Mouse (Mus musculus) limb, embryonic 13.5 days (tissue): ENCODE measurements around the gene Ccndbp1. TPM values are rescaled to one million over a fixed set of nuclear protein-coding genes. Genes with fewer than 3 reads are reported as not detected.

ENCODE experiments used
- ATAC-seq: fragments of 200-750 bp; cut with Nextera tagmentation; 2 replicates; pipeline ENCODE4 v1.8.0; 2017; ENCODE audit warnings: low read depth, moderate number of reproducible peaks, moderate TSS enrichment; ENCODE audit not compliant: low FRiP score
- H3K27ac ChIP-seq: fragments of 300-500 bp; sonication (generic); 2 replicates; pipeline ENCODE4 v1.5.1; 2015; ENCODE audit warnings: inconsistent platforms, mild to moderate bottlenecking, moderate library complexity
- H3K27me3 ChIP-seq: fragments of 300-500 bp; sonication (generic); 2 replicates; pipeline ENCODE4 v1.6.1; 2015; ENCODE audit warnings: mild to moderate bottlenecking, inconsistent platforms
- H3K36me3 ChIP-seq: fragments of 300-500 bp; sonication (generic); 2 replicates; pipeline ENCODE4 v1.6.1; 2015; ENCODE audit warnings: inconsistent platforms, mild to moderate bottlenecking, moderate library complexity
- H3K4me1 ChIP-seq: fragments of 300-500 bp; sonication (generic); 2 replicates; pipeline ENCODE4 v1.6.1; 2015; ENCODE audit warnings: inconsistent platforms
- H3K4me2 ChIP-seq: fragments of 300-500 bp; sonication (generic); replicated peaks from 2 replicates; pipeline ENCODE4 v1.6.1; 2015; ENCODE audit warnings: inconsistent platforms, mild to moderate bottlenecking, moderate library complexity
- H3K4me3 ChIP-seq: fragments of 300-500 bp; sonication (generic); 2 replicates; pipeline ENCODE4 v1.5.1; 2015; ENCODE audit warnings: moderate library complexity, mild to moderate bottlenecking, inconsistent platforms
- H3K9ac ChIP-seq: fragments of 300-500 bp; sonication (generic); 2 replicates; pipeline ENCODE4 v1.6.1; 2015; ENCODE audit warnings: mild to moderate bottlenecking, inconsistent platforms
- H3K9me3 ChIP-seq: fragments of 300-500 bp; sonication (generic); 2 replicates; pipeline ENCODE4 v1.6.1; 2016; ENCODE audit warnings: inconsistent platforms
- WGBS: fragments of 180-500 bp; shearing (Covaris S2); methylation state at CpG from one replicate; pipeline ENCODE4 v1.1.7; 2015; 5-methylcytosine and 5-hydroxymethylcytosine counted together
- microRNA-seq: library from miRNA; unstranded; fragments of <30 nt; microRNA quantifications from one replicate; pipeline ENCODE4, GENCODE M21; 2016
- polyA plus RNA-seq: library from polyadenylated mRNA; unstranded; fragments of >200 nt; fragmentation: Nextera tagmentation; extraction: Ambion mirVana; gene quantifications from 2 replicates; pipeline ENCODE4 v1.2.1, GENCODE M21; 2015

The Ccndbp1 gene
- polyA plus RNA-seq, 1 experiment from 2014 or later: 39.3 TPM

DNA sequence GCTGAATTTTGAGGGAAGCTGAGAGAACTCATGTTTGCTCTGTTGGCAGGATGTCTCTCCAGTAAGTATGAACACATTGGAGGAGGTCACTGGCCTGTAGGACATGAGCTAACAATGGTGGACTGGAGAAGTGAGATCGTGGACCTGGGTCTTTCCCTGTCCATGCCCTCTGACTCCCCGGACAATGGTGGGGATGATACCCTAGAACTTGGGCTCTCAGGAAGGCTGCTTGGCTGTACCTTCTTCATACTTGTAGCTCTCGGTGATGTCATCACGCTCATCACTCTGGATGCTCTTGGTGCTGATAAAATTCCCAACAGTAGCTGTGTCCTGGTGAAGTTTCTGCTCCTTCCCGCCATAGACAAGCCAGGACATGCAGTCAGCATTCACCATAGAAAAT, 44.0 kb downstream of the Ccndbp1 start:
- Histone ChIP-seq H3K9ac (no peak overlapping the region), H3K27me3 (no peaks in the 10 kb centered on the region), H3K9me3 (no peaks in the 10 kb centered on the region), H3K4me2 (no peak overlapping the region), H3K36me3 (no peaks in the 10 kb centered on the region), H3K4me1 (no peaks in the 10 kb centered on the region), H3K27ac (no peak overlapping the region), H3K4me3 (no peak overlapping the region)
- WGBS: 91% methylated on average over 5 of the region's 5 CpGs
- ATAC-seq: no peak

DNA sequence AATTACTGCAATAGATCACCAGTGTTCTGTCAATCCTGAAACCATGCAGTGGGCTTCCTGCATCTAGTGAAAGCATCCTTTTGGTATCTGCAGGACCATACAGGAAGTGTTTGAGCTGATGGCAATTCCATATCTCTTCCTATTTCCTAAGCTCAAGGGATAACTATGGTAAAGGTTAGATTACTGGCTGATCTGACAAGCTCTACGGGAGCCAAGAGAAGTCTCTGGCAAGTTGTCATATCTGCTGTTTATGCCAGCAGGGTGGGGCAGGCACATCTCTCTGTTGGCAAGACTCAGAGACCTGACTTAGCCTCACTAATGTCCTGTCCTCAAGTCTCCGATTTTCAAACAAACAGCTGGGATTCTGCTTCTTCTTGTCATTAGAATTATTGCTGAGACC, 45.9 kb downstream of the Ccndbp1 start:
- Histone ChIP-seq H3K9me3 (no peaks in the 10 kb centered on the region), H3K4me2 (no peak overlapping the region), H3K9ac (no peak overlapping the region), H3K27me3 (no peaks in the 10 kb centered on the region), H3K36me3 (no peaks in the 10 kb centered on the region), H3K4me3 (no peak overlapping the region), H3K4me1 (no peaks in the 10 kb centered on the region), H3K27ac (no peak overlapping the region)
- ATAC-seq: no peak
- 74% methylated on average over 2 of the region's 2 CpGs for WGBS

DNA sequence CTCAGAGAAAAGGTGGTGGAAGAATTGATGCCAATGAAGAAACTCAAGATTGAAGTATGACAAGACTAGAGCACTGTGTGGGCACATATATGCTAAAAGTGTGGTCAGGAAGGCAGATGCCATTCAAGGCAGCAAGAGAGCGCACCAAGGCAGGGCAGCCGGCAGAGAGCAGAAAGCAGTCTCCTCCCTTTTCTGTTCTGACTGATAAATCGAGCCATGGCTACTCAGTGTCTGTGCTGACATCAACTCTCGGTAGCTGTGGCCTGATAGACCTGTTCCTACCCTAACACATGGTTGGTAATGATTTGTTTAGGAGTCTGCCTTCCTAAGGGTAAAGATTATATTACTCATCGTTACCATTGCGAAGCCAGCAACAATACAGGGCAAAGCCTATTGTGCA, 47.7 kb downstream of the Ccndbp1 start:
- Histone ChIP-seq H3K9ac (no peak overlapping the region), H3K9me3 (no peaks in the 10 kb centered on the region), H3K27me3 (no peaks in the 10 kb centered on the region), H3K27ac (no peak overlapping the region), H3K36me3 (no peaks in the 10 kb centered on the region), H3K4me3 (no peak overlapping the region), H3K4me2 (no peak overlapping the region), H3K4me1 (no peaks in the 10 kb centered on the region)
- 85% methylated on average over 6 of the region's 6 CpGs for WGBS
- no peak for ATAC-seq

DNA sequence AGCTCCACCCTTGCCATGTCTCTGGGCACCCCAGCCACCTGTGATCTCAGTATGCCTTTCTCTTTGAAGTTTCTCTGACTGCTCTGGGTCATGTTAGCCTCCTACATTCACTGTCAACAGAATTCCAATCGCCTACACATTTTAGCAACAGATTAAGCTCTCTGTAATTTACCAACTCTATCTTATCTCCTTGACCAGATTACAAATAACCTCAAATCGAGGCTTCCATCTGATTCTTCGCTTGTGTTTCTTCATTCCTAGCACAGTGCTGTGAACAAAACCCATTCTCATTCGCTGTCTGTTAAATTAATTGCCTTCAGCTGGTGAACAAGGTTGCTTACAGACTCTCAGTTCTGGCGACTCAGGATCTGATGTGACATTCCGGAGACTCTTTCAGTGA, 49.8 kb downstream of the Ccndbp1 start:
- Histone ChIP-seq H3K4me1 (no peaks in the 10 kb centered on the region), H3K4me3 (no peak overlapping the region), H3K27me3 (no peaks in the 10 kb centered on the region), H3K9ac (no peak overlapping the region), H3K36me3 (no peaks in the 10 kb centered on the region), H3K27ac (no peak overlapping the region), H3K9me3 (no peaks in the 10 kb centered on the region), H3K4me2 (no peak overlapping the region)
- no peak for ATAC-seq
- 65% methylated on average over 6 of the region's 6 CpGs for WGBS

DNA sequence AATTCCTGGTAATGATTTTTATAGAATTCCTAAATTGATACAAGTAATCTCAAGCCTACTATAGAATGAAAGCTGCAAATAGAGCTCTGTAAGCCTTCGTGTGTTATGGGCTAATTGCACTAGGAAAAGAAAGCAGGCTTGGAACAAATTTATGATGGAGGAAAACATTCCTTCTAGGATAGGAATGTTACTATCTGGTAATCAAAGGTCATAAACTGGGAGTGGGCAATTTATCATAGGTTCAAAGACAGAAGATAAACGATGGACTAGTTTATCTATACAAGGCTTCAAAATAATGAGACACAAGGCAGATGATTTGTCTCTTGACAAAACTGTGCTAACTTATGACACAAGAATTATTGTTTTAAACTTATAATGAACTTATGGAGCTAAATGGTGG, 53.1 kb downstream of the Ccndbp1 start:
- H3K9ac ChIP-seq: no peak overlapping the region
- H3K9me3 ChIP-seq: no peaks in the 10 kb centered on the region
- H3K4me2 ChIP-seq: no peak overlapping the region
- no peaks in the 10 kb centered on the region for H3K36me3 ChIP-seq
- H3K4me3 ChIP-seq: no peak overlapping the region
- no peaks in the 10 kb centered on the region for H3K27me3 ChIP-seq
- WGBS: 52% methylated on average over 2 of the region's 2 CpGs
- no peak overlapping the region for H3K27ac ChIP-seq
- no peaks in the 10 kb centered on the region for H3K4me1 ChIP-seq
- ATAC-seq: no peak

Small RNA genes within 50 kb of the gene (microRNA-seq; reads per million reads assigned to microRNA genes)
- gene Gm44325: not detected

Other genes with a start within 250 kb of the Ccndbp1 start
- gene Cdan1, start 158.3 kb upstream of the Ccndbp1 start, polyA plus RNA-seq: 8.1 and 8.6 TPM in 2 replicates
- 4.6 and 4.9 TPM in 2 replicates for gene Ttbk2, start 157.8 kb upstream of the Ccndbp1 start, polyA plus RNA-seq
- gene Ubr1, start 37.7 kb upstream of the Ccndbp1 start, polyA plus RNA-seq: 32.4 and 35.4 TPM in 2 replicates
- gene Tmem62, start 31.4 kb upstream of the Ccndbp1 start, polyA plus RNA-seq: 1.8 and 2.1 TPM in 2 replicates
- 1.1 and 1.2 TPM in 2 replicates for gene Epb42, start 28.7 kb downstream of the Ccndbp1 start, polyA plus RNA-seq
- not detected in 2 replicates for gene Tgm5, start 77.4 kb downstream of the Ccndbp1 start, polyA plus RNA-seq
- not detected in 2 replicates for gene Tgm7, start 101.4 kb downstream of the Ccndbp1 start, polyA plus RNA-seq
- gene Adal, start 132.0 kb downstream of the Ccndbp1 start, polyA plus RNA-seq: 20.7 and 22.1 TPM in 2 replicates
- gene Lcmt2, start 132.2 kb downstream of the Ccndbp1 start, polyA plus RNA-seq: 23.3 and 24.2 TPM in 2 replicates
- 68.0 and 70.0 TPM in 2 replicates for gene Tubgcp4, start 162.3 kb downstream of the Ccndbp1 start, polyA plus RNA-seq
- gene Zscan29, start 162.7 kb downstream of the Ccndbp1 start, polyA plus RNA-seq: 10.1 and 10.5 TPM in 2 replicates